Mouse (Mus musculus) forebrain, embryonic 15.5 days (tissue): ENCODE results near the gene Papola. TPM values are rescaled to one million over a fixed set of nuclear protein-coding genes. Genes with fewer than 3 reads are reported as not detected.

ENCODE experiments used
- ATAC-seq: fragments of 200-750 bp; cut with Nextera tagmentation; replicated peaks from 2 replicates; pipeline ENCODE4 v1.8.0; 2017; ENCODE audit warnings: mild to moderate bottlenecking, moderate TSS enrichment, moderate library complexity
- H3K27ac ChIP-seq: fragments of 300-500 bp; sonication (generic); replicated peaks from 2 replicates; pipeline ENCODE4 v1.5.1; 2015; ENCODE audit warnings: mild to moderate bottlenecking, inconsistent platforms
- H3K27me3 ChIP-seq: fragments of 300-500 bp; sonication (generic); 2 replicates; pipeline ENCODE4 v1.6.1; 2015; ENCODE audit warnings: inconsistent platforms
- H3K36me3 ChIP-seq: fragments of 300-500 bp; sonication (generic); 2 replicates; pipeline ENCODE4 v1.6.1; 2015; ENCODE audit warnings: mild to moderate bottlenecking, inconsistent platforms
- H3K4me1 ChIP-seq: fragments of 300-500 bp; sonication (generic); 2 replicates; pipeline ENCODE4 v1.6.1; 2015; ENCODE audit warnings: inconsistent platforms
- H3K4me2 ChIP-seq: fragments of 300-500 bp; sonication (generic); replicated peaks from 2 replicates; pipeline ENCODE4 v1.6.1; 2015; ENCODE audit warnings: mild to moderate bottlenecking, inconsistent platforms
- H3K4me3 ChIP-seq: fragments of 300-500 bp; sonication (generic); 2 replicates; pipeline ENCODE4 v1.5.1; 2015; ENCODE audit warnings: mild to moderate bottlenecking, inconsistent platforms
- H3K9ac ChIP-seq: fragments of 300-500 bp; sonication (generic); replicated peaks from 2 replicates; pipeline ENCODE4 v1.6.1; 2015; ENCODE audit warnings: mild to moderate bottlenecking, inconsistent platforms
- H3K9me3 ChIP-seq: fragments of 300-500 bp; sonication (generic); 2 replicates; pipeline ENCODE4 v1.6.1; 2016; ENCODE audit warnings: inconsistent platforms
- WGBS: fragments of 180-500 bp; shearing (Covaris S2); methylation state at CpG from one replicate; pipeline ENCODE4 v1.1.7; 2015; ENCODE audit warnings: mixed read lengths; 5-methylcytosine and 5-hydroxymethylcytosine counted together
- polyA plus RNA-seq: library from polyadenylated mRNA; unstranded; fragments of >200 nt; fragmentation: Nextera tagmentation; extraction: Ambion mirVana; gene quantifications from 2 replicates; pipeline ENCODE4 v1.2.1, GENCODE M21; 2015

Papola gene
- polyA plus RNA-seq, 1 experiment from 2014 or later, result 211 TPM

DNA sequence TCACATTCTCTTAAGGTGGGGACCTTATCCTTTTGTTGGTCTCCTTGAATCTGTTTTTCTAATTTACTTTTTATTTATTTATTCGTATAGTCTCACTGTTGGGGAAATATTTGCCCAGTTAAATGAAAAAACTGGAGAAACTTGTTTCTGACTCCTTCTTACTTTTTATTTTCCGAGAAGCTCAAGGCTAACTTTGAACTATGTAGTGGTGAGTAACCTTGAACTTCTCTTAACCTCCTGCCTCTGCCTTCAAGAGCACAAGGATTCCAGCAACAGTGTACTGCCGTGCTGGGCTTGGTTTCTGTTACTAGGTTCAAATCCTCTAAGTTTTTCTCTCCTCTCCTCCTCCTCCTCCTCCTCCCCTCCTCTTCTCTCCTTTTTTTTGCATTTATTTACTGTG lies 22.9 kb upstream of the Papola start:
- 86% methylated on average over 3 of the region's 3 CpGs for WGBS
- no peaks in the 10 kb centered on the region for H3K9me3 ChIP-seq
- ATAC-seq, result no peak

DNA sequence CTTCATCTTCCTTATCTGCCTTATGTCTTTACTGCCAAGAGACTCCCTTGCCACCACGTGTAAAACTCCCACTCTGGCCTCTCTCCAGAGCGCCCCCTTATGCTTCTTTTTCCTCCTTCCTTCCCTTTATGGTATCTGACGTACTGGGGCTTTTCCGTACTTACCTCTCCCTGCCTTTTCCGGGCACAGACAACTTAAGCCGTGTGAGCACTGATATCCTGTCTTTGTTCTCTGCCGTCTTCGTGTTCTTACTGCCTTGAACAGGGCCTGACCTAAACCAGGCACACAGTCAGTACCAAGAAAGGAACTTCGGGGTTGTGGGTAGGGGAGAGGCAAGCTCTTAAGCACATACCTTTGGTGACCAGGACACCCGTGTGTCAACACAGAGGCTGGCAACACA lies 14.8 kb upstream of the Papola start:
- ATAC-seq, result no peak
- H3K36me3 ChIP-seq, result no peaks in the 10 kb centered on the region
- no peak overlapping the region for H3K27ac ChIP-seq
- H3K9ac ChIP-seq, result no peak overlapping the region
- H3K4me1 ChIP-seq, result no peaks in the 10 kb centered on the region
- no peaks in the 10 kb centered on the region for H3K27me3 ChIP-seq
- no peak overlapping the region for H3K4me3 ChIP-seq
- WGBS, result 79% methylated on average over 10 of the region's 10 CpGs
- no peaks in the 10 kb centered on the region for H3K9me3 ChIP-seq
- H3K4me2 ChIP-seq, result no peak overlapping the region

More for the DNA sequence above, 22.9 kb upstream of the Papola start:
- Histone ChIP-seq H3K9ac (no peak overlapping the region), H3K27ac (no peak overlapping the region), H3K36me3 (no peaks in the 10 kb centered on the region), H3K4me3 (no peak overlapping the region), H3K4me1 (no peaks in the 10 kb centered on the region), H3K27me3 (no peaks in the 10 kb centered on the region), H3K4me2 (no peak overlapping the region)

DNA sequence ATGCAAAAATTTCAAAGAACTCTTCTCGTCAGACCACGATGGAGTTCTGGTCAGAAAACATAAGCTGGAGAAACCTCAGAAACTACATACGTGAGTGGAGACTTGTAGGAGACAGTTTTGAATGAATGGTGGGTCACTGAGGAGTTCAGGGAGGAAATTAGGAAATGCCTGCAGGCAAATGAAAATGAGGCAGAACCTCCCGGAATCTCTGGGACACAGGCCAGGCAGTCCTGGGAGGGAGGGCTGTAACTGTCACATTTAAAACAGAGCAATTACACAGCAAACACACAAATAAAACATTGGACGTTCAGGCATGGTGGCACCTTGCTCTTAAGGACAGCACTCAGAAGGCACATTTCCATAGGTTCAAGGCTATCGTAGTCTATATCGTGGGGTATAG lies 9.6 kb upstream of the Papola start:
- H3K36me3 ChIP-seq, result no peaks in the 10 kb centered on the region
- H3K9ac ChIP-seq, result no peak overlapping the region
- 67% methylated on average over 7 of the region's 7 CpGs for WGBS
- no peak overlapping the region for H3K4me3 ChIP-seq
- H3K4me2 ChIP-seq, result no peak overlapping the region
- H3K4me1 ChIP-seq, result no peaks in the 10 kb centered on the region
- no peak for ATAC-seq
- H3K27me3 ChIP-seq, result no peaks in the 10 kb centered on the region
- no peaks in the 10 kb centered on the region for H3K9me3 ChIP-seq
- H3K27ac ChIP-seq, result no peak overlapping the region

DNA sequence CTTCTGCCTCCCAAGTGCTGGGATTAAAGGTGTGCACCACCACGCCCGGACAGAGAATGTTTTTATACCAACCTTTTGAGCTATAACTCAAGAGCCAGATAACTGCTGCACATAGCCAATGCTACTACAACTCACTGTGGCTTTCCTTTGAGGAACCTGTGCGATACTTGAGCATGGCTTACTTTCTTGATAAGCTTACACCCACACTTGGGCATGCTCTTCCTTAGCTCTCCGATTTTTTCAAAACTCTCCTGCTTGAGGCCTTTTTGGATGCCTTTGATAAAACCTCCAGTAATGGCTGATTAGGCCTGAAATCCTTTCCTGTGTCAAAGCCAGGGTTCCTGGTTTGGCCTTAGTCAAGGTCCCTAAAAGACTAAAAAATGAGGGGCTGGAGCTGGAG lies 6.8 kb upstream of the Papola start:
- 91% methylated on average over 4 of the region's 4 CpGs for WGBS
- Histone ChIP-seq H3K4me1 (no peaks in the 10 kb centered on the region), H3K27me3 (no peaks in the 10 kb centered on the region), H3K36me3 (no peaks in the 10 kb centered on the region), H3K9ac (no peak overlapping the region), H3K4me3 (no peak overlapping the region), H3K27ac (no peak overlapping the region), H3K9me3 (no peaks in the 10 kb centered on the region), H3K4me2 (no peak overlapping the region)
- ATAC-seq, result no peak

DNA sequence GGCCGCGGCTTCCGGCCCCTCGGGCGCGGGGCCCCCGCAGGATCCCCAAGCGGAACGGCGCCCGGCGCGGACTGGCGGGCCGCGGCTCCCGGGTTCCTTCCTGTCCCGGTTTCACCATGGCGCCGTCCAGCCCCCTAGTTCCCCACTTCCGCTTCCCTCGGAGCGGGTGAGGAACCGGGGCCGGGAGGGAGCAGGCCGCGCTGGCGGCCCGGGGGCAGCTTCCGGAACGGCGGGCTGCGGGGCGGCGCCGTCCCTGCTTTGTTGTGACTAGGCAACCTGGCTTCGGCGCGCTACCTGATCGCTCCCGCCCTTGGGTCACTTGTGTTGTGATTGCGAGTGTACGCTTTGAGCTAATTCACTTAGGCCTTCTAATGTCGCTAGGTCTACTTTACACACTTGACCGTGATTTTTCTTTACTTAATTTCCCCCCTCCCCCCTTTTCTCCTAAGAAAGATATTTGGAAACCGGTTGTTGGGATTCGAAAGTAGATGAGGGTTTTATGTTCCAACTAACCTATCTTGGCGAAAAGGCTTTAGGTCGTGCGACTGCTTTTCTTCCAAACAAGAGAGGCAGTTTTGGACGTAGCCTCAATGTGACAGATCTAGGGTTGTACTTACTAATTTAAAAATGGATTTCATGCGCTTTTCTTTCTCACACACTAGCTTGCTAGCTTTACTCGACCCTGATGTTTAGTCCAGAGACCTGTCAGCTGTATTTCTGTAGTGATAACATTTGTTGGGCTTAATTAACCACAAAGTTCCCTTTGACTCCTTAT lies 693 bp downstream of the Papola start:
- H3K36me3 ChIP-seq, result no peaks in the 10 kb centered on the region
- H3K9me3 ChIP-seq, result no peaks in the 10 kb centered on the region
- under 1% methylated on average over 44 of the region's 53 CpGs for WGBS
- H3K4me3 ChIP-seq, result peak overlapping the region; percentile 86
- no peaks in the 10 kb centered on the region for H3K27me3 ChIP-seq
- H3K27ac ChIP-seq, result peak overlapping the region; percentile 96
- peak; percentile 66 for ATAC-seq
- H3K9ac ChIP-seq, result peak overlapping the region; percentile 84
- peaks cover 23% of the 10 kb centered on the region for H3K4me1 ChIP-seq
- H3K4me2 ChIP-seq, result peak overlapping the region; percentile 73

DNA sequence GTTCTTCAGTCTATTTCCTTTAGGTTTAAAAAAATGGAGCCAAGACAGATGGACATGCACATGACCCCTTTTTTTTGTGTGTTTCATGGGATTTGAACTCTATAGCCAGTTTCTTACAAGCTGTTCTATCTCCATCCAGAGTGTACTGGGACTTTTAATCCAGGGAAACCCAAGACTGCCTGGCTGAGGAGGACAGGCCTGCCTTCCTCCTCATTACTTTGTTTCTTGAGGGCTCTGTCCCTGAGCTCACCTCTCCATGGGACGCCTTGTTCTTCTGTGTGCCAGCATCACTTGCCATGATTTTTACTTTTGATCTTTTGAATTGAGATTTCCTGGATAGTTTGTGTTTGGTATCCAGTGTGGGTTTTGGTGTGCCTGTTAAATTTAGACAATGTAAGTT lies 1.6 kb downstream of the Papola start:
- ATAC-seq, result no peak
- no peaks in the 10 kb centered on the region for H3K9me3 ChIP-seq
- 79% methylated on average over 1 of the region's 1 CpGs for WGBS
- H3K36me3 ChIP-seq, result no peaks in the 10 kb centered on the region
- H3K4me1 ChIP-seq, result peaks cover 23% of the 10 kb centered on the region
- peak overlapping the region; percentile 84 for H3K9ac ChIP-seq
- no peaks in the 10 kb centered on the region for H3K27me3 ChIP-seq
- peak overlapping the region; percentile 73 for H3K4me2 ChIP-seq
- peak overlapping the region; percentile 86 for H3K4me3 ChIP-seq
- H3K27ac ChIP-seq, result no peak overlapping the region

DNA sequence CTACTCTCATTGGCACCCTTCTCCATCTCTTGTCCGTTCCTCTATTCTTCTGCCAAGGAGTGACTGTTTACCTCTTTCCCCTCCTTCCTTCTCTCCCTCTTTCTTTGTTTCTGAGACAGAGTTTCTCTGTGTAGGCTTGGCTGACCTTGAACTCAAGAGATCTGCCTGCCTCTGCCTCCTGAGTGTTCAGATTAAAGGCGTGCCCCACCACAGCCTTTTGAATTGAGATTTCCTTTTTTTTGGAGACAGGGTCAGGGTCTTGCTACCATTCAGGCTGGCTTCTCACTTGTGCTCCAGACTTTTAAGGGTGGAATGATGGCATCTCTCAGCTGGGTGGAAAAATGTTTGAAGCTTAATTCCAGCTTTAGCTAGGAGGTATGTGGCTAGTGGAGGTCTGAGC lies 3.1 kb downstream of the Papola start:
- ATAC-seq, result no peak
- Histone ChIP-seq H3K36me3 (no peaks in the 10 kb centered on the region), H3K4me3 (no peak overlapping the region), H3K27ac (no peak overlapping the region), H3K9ac (no peak overlapping the region), H3K9me3 (no peaks in the 10 kb centered on the region), H3K4me1 (peaks cover 23% of the 10 kb centered on the region), H3K4me2 (no peak overlapping the region), H3K27me3 (no peaks in the 10 kb centered on the region)
- 100% methylated on average over 2 of the region's 2 CpGs for WGBS

DNA sequence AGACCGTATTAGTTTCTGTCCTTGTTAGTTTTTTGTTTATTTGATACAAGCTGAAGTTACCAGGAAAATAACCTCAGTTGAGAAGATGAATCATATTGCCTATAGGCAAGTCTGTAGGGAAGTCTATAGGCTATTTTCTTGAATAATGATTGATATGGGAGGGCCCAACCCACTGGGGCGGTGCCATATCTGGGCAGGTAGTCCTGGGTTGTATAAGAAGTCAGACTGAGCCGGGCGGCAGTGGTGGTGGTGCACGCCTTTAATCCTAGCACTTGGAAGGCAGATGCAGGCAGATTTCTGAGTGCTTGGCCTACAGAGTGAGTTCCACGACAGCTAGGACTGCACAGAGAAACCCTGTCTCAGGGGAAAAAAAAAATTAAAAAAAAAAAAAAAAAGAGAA lies 5.4 kb downstream of the Papola start:
- H3K36me3 ChIP-seq, result 0 out of 2 replicates have a peak, but pooled peaks cover under 1% of the 10 kb centered on the region
- H3K4me3 ChIP-seq, result no peak overlapping the region
- H3K9ac ChIP-seq, result no peak overlapping the region
- peaks cover 19% of the 10 kb centered on the region for H3K4me1 ChIP-seq
- no peak overlapping the region for H3K4me2 ChIP-seq
- H3K27ac ChIP-seq, result no peak overlapping the region
- H3K27me3 ChIP-seq, result no peaks in the 10 kb centered on the region
- no peak for ATAC-seq
- WGBS, result 90% methylated on average over 6 of the region's 6 CpGs
- H3K9me3 ChIP-seq, result no peaks in the 10 kb centered on the region

DNA sequence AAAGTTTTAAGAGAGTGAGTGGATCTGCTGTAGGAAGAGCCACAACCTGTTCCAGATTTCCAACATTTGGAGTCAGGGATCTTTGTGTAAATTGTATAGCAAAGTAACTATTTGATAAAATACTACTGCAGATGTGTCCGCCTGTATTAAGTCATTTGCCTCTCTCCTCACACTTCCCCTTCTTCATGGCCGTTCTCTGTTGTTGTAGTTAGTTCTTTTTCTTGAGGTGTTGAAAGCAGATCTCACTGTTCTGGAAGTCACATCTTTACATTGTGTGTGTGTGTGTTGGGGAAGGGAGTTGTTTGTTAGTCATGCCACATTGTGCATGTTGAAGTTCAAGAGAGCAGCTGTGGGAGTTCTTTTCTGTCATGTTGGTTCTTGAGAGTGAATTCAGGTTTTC lies 10.4 kb downstream of the Papola start:
- Histone ChIP-seq H3K9ac (no peak overlapping the region), H3K27ac (no peak overlapping the region), H3K36me3 (peaks cover 9% of the 10 kb centered on the region; the same call in 1 of the 2 replicates), H3K4me1 (0 out of 2 replicates have a peak, but pooled peaks cover 3% of the 10 kb centered on the region), H3K27me3 (no peaks in the 10 kb centered on the region), H3K4me3 (no peak overlapping the region), H3K4me2 (no peak overlapping the region), H3K9me3 (no peaks in the 10 kb centered on the region)
- 92% methylated on average over 2 of the region's 2 CpGs for WGBS
- ATAC-seq, result no peak

DNA sequence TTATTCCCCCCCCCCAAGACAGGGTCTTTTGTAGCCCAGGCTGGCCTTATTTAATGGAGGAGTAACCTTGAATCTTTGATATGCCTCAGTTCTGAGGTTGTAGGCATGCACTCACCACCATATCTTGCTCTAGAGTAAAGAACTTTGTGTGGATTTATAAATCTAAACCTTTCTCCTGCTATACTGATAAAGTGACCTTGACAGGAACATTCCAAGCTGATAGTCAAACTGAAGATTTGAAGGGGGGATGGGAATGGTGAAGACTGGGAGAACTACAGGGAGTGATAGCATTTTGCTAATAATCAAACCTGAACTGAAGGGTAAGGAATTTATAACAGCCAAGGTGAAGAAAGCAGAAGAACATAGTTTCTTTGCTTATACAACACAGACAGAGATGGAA lies 13.5 kb downstream of the Papola start:
- Histone ChIP-seq H3K4me2 (no peak overlapping the region), H3K4me3 (no peak overlapping the region), H3K27me3 (no peaks in the 10 kb centered on the region), H3K9ac (no peak overlapping the region), H3K36me3 (peaks cover 24% of the 10 kb centered on the region; the same call in 1 of the 2 replicates), H3K9me3 (no peaks in the 10 kb centered on the region), H3K27ac (no peak overlapping the region), H3K4me1 (0 out of 2 replicates have a peak, but pooled peaks cover 3% of the 10 kb centered on the region)
- no peak for ATAC-seq

DNA sequence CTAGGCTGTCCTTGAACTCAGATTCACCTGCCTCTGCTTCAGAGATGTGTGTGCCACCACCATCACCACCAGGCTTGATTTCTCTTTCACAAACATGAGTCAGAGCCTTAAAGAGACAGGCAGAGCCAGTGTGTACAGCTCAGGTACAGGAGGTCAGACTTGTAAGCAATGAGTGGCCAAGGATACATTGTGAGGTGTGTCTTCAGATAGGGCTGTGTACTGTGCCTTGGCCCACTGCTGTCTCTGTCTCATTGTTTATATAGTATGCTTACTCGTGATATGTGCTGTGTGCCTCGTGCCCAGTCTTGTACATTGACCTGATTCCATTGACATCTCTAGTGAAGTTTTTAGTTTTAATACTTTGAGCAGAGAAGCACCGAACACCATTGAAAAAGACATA lies 21.3 kb downstream of the Papola start:
- Histone ChIP-seq H3K4me2 (no peak overlapping the region), H3K4me1 (no peaks in the 10 kb centered on the region), H3K27ac (no peak overlapping the region), H3K36me3 (peaks cover 49% of the 10 kb centered on the region), H3K27me3 (no peaks in the 10 kb centered on the region), H3K9me3 (no peaks in the 10 kb centered on the region), H3K9ac (no peak overlapping the region), H3K4me3 (no peak overlapping the region)
- no peak for ATAC-seq
- WGBS, result 95% methylated on average over 3 of the region's 3 CpGs

DNA sequence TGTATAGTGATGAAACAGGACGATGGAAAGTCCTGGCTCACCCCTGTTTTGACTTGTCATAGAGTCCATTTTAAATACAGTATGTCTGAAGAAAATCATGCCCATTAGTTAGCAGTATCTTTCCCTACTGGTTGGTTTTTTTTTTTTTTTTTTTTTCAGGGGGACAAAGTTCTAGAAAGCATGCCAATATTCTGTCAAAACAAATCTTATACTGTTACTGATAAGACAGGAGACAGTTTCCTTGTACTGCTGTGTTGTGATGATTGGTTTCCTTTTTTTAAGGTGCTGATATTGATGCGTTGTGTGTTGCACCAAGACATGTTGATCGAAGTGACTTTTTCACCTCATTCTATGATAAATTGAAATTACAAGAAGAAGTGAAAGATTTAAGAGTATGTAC lies 21.7 kb downstream of the Papola start:
- Histone ChIP-seq H3K36me3 (peaks cover 50% of the 10 kb centered on the region), H3K9ac (no peak overlapping the region), H3K27ac (no peak overlapping the region), H3K9me3 (no peaks in the 10 kb centered on the region), H3K4me2 (no peak overlapping the region), H3K4me3 (no peak overlapping the region), H3K27me3 (no peaks in the 10 kb centered on the region), H3K4me1 (no peaks in the 10 kb centered on the region)
- 96% methylated on average over 3 of the region's 3 CpGs for WGBS
- ATAC-seq, result no peak

DNA sequence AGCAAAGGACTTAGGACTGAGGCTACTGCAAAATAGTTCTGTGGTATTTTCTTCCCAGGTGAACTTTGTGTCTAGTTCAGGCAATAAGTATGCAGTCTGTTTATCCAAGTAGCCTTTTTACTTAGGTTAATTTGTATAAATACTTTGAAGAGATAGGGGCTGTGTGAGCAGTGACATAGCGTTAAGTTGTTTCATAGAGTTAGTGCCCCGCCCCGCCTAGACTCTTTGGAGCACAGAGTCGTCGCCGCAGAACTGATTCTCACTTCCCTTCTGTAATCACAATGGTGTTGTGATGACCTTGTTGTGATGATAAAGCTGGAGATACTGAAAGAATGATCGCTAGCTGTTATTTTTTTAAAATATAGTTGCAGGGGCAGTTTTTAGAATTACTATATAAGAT lies 22.9 kb downstream of the Papola start:
- Histone ChIP-seq H3K9ac (no peak overlapping the region), H3K4me3 (no peak overlapping the region), H3K4me1 (no peaks in the 10 kb centered on the region), H3K27ac (no peak overlapping the region), H3K9me3 (no peaks in the 10 kb centered on the region), H3K4me2 (no peak overlapping the region), H3K27me3 (no peaks in the 10 kb centered on the region), H3K36me3 (peaks cover 55% of the 10 kb centered on the region)
- ATAC-seq, result no peak
- WGBS, result 96% methylated on average over 7 of the region's 7 CpGs
